Mouse (Mus musculus) midbrain, embryonic 16.5 days (tissue): ENCODE data around the gene Gm28269. TPM values are rescaled to one million over a fixed set of nuclear protein-coding genes. Genes with fewer than 3 reads are reported as not detected.

Experiments
- polyA plus RNA-seq: library from polyadenylated mRNA; unstranded; fragments of >200 nt; fragmentation: Nextera tagmentation; extraction: Ambion mirVana; gene quantifications from 2 replicates; pipeline ENCODE4 v1.2.1, GENCODE M21; 2015

Gene Gm28269
- polyA plus RNA-seq, 1 experiment from 2014 or later = not detected

Other genes starting within 250 kb of the Gm28269 start
- not detected in 2 replicates for gene Slc6a14, start 30.2 kb downstream of the Gm28269 start, polyA plus RNA-seq